Mouse (Mus musculus) CH12.LX (cell line): ENCODE measurements at regions not wholly inside any gene's neighbourhood (a gene's known extent, or its start where the extent isn't known, plus 50 kb on each side); places are given as distances from the start of the nearest gene placed in this dataset.
A peak's percentile ranks its signal among the peaks of the same experiment; 100 is the strongest.

Experiments
- DNase-seq: peaks from one replicate; pipeline ENCODE4 v3.0.0-alpha.2; 2013; ENCODE audit errors: extremely low read depth
- H3K27ac ChIP-seq: 2 replicates; pipeline ENCODE4 v1.5.1; 2012; ENCODE audit warnings: low read depth, mild to moderate bottlenecking, control low read depth, moderate library complexity; ENCODE audit not compliant: insufficient read depth
- H3K27me3 ChIP-seq: replicated peaks from 2 replicates; pipeline ENCODE3; 2012; ENCODE audit warnings: inconsistent platforms
- H3K36me3 ChIP-seq, 2 experiments: replicated peaks in 1 of 2; 2 replicates each; pipeline versions ENCODE3 to v1.6.1; 2012; ENCODE audit warnings: inconsistent platforms in 1 of 2, low read length in 1 of 2, mild to moderate bottlenecking in 1 of 2, mixed read lengths in 1 of 2, moderate library complexity in 1 of 2; ENCODE audit not compliant: control insufficient read depth in 1 of 2, insufficient read depth in 1 of 2
- H3K4me1 ChIP-seq, 2 experiments: 2 replicates each; pipeline ENCODE4 v1.6.1; 2012; ENCODE audit warnings: inconsistent platforms in 1 of 2, moderate library complexity in 1 of 2; ENCODE audit not compliant: insufficient read depth in 2 of 2, control insufficient read depth in 1 of 2
- H3K4me2 ChIP-seq: 2 replicates; pipeline ENCODE4 v1.6.1; 2012; ENCODE audit warnings: low read depth, mild to moderate bottlenecking, control low read depth; ENCODE audit not compliant: poor library complexity, insufficient read depth, severe bottlenecking
- H3K4me3 ChIP-seq, 3 experiments: fragments of 150-350 bp in 1 of 3; sonication (generic) in 1 of 3; replicated peaks in 1 of 3; 2 replicates each; pipeline versions ENCODE3 to v1.5.1; 2011 to 2012; ENCODE audit warnings: low read depth in 2 of 3, low read length in 2 of 3, mild to moderate bottlenecking in 2 of 3, moderate library complexity in 2 of 3, control low read depth in 1 of 3, improper control_type of control experiment in 1 of 3, inconsistent platforms in 1 of 3, mixed read lengths in 1 of 3; ENCODE audit not compliant: poor library complexity in 1 of 3
- H3K79me2 ChIP-seq: replicated peaks from 2 replicates; pipeline ENCODE4 v1.6.1; 2012; ENCODE audit warnings: mild to moderate bottlenecking, moderate library complexity; ENCODE audit not compliant: control insufficient read depth, poor library complexity, insufficient read depth, severe bottlenecking; ENCODE audit errors: extremely low read depth
- H3K9ac ChIP-seq: 2 replicates; pipeline ENCODE4 v1.6.1; 2012; ENCODE audit warnings: low read depth, mild to moderate bottlenecking, control low read depth, moderate library complexity; ENCODE audit not compliant: insufficient read depth
- H3K9me3 ChIP-seq: replicated peaks from 2 replicates; pipeline ENCODE3; 2012; ENCODE audit warnings: low read length, inconsistent platforms, mixed read lengths
- CHD1 ChIP-seq: IDR thresholded peaks from 2 replicates; pipeline ENCODE4 v1.6.1; 2012; ENCODE audit warnings: low read depth, low read length, improper control_type of control experiment, inconsistent platforms
- EP300 ChIP-seq: IDR thresholded peaks from 2 replicates; pipeline ENCODE4 v1.6.1; 2011; ENCODE audit warnings: low read length, improper control_type of control experiment
- GABPA ChIP-seq: IDR thresholded peaks from 2 replicates; pipeline ENCODE4 v1.6.1; 2012; ENCODE audit warnings: low read depth, low read length, improper control_type of control experiment, inconsistent platforms; ENCODE audit not compliant: insufficient replicate concordance
- IRF4 ChIP-seq: IDR thresholded peaks from 2 replicates; pipeline ENCODE4 v1.6.1; 2014; ENCODE audit warnings: low read depth, mild to moderate bottlenecking, inconsistent platforms, low read length, improper control_type of control experiment
- JUN ChIP-seq: IDR thresholded peaks from 2 replicates; pipeline ENCODE4 v1.6.1; 2011; ENCODE audit warnings: low read depth, mild to moderate bottlenecking, low read length, improper control_type of control experiment, moderate library complexity; ENCODE audit not compliant: insufficient read depth
- JUND ChIP-seq: conservative IDR thresholded peaks from 2 replicates; pipeline ENCODE4 v1.6.1; 2011; ENCODE audit warnings: low read depth, low read length, improper control_type of control experiment
- ZKSCAN1 ChIP-seq: IDR thresholded peaks from 2 replicates; pipeline ENCODE4 v1.6.1; 2012; ENCODE audit warnings: low read depth, inconsistent platforms, low read length, improper control_type of control experiment, borderline replicate concordance
- dilution Hi-C: fragments of 300-500 bp; cut with MboI; formaldehyde crosslinking; loops from 2 replicates; pipeline ENCODE4 v1.14.3; 2020; ENCODE audit warnings: low sequenced_read_pairs; ENCODE audit not compliant: extremely low pct_unique_long_range_greater_than_20kb, extremely low pct_ligation_motif_present
- in situ Hi-C: fragments of 300-500 bp; cut with MboI; formaldehyde crosslinking; loops from 3 replicates; pipeline ENCODE4 v1.14.3; 2019; ENCODE audit warnings: low sequenced_read_pairs, low pct_ligation_motif_present, low pct_unique_long_range_greater_than_20kb, mixed read lengths

DNA sequence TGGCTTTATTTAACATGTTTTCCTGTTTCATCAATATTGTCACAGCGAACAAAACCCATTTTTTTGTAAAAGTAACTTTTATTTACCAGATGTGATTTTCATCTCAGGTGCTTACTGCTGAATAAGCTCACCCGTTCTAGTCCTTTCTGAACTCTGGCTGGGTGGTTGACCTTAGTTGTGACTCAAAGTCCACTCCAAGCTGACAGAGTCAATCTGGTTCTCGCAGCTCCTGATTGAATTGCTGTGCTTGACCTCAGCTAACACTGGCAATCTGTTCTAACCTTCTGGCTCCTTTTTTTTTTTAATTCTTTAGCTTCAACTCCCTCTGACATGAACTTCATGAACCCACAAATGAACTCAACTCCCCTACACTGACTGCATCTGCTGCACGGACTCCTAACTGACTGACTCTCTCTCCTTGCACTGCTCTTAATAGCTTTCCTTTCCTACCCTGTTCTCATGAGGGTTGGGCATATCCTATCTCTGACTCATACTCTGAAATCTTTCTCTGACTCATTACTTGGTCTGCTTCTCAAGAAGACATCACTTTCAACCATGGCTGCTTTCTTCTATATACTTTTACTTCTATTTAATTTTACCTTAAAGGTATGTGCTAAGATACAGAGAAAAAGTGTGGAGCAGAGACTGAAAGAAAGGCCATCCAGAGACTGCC is 65.4 kb upstream of the Tacr3 start:
- TF ChIP-seq JUND (peak; percentile 64; the same call in 1 of the 2 replicates), CHD1 (no peak), GABPA (no peak), IRF4 (peak; percentile 78), JUN (peak; percentile 41; the same call in 1 of the 2 replicates), ZKSCAN1 (no peak), EP300 (peak; percentile 30; the same call in 1 of the 2 replicates)
- TF ChIP-seq, all 38 proteins: peak for 4
- no peaks in the 10 kb centered on the region for H3K27me3 ChIP-seq
- H3K9me3 ChIP-seq = no peaks in the 10 kb centered on the region
- H3K9ac ChIP-seq = no peak overlapping the region
- in situ Hi-C loops (no loop called here), dilution Hi-C loops (no loop called here)
- no peaks in the 10 kb centered on the region for H3K36me3 ChIP-seq
- H3K79me2 ChIP-seq = no peaks in the 10 kb centered on the region
- H3K4me2 ChIP-seq = no peak overlapping the region
- H3K27ac ChIP-seq = no peak overlapping the region
- peaks cover 3 to 4% of the 10 kb centered on the region in 2 experiments; a peak in 2 of 4 replicates for H3K4me1 ChIP-seq
- H3K4me3 ChIP-seq = no peak overlapping the region
- DNase-seq = peak; percentile 13
